9 mouse cellular contexts compared by ENCODE assay signal in the genomic region with DNA sequence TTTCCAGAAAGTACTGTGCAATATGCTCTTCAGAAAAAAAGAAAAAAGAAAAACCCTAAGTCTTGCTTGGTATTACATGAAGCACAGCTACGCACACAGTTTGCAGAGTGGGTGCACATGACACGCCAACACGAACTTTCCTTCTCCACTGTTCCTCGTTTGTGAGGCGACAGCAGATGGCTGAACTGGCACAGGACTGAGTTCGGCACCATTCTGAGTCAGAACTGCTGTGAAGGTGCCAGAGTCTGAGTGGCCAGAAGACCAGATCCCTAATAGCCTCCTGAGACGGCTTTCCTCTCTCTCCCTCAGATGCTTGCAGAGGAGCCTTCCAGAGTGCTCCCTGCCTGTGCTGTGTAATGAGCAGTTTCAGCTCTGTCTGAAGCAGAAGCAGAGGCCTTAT.
DNase-seq lines count a peak whose midpoint lies in the region.
"Had no signal": no experiment of that assay in that cellular context is flagged by ENCODE, and none has a peak within 500 bp of the region (broad histone marks: within the 10 kb centered on the region; RNA-seq: fewer than 3 reads in every experiment).

No protein-coding gene starts in this region.

- peak; percentile 24 for DNase-seq in heart, adult 8-10 months (ENCODE audit: low spot score)
- DNase-seq in heart, postnatal 4 days = no peak
- peak; percentile 88 for DNase-seq in frontal cortex, adult 2 months (ENCODE audit: extremely low spot score in 1 of 2, low spot score in 1 of 2)
- peak; percentile 54 to 85 for DNase-seq in layer of hippocampus, postnatal 14 days (ENCODE audit: low spot score in 2 of 2)
- DNase-seq in right cerebral cortex, postnatal 36 days (ENCODE audit: low spot score in 2 of 2) = peak; percentile 84 to 90
- no peak for DNase-seq in spleen, postnatal 14 days (ENCODE audit: low spot score in 2 of 2)
- no peak for DNase-seq in yolk sac, embryonic 10.5 days (ENCODE audit: low spot score)
- no peak for DNase-seq in thymus, postnatal 4 days
- DNase-seq: adrenal gland, postnatal 36 days had no signal

Comparison
In these comparisons a context has a peak if more than half of its experiments do, and no peak if none do; other contexts are left out.
1. DNase-seq: peak in heart, adult 8-10 months (single experiment), frontal cortex, adult 2 months (2 of 2), layer of hippocampus, postnatal 14 days (2 of 2) and right cerebral cortex, postnatal 36 days (2 of 2); none in heart, postnatal 4 days (single experiment), spleen, postnatal 14 days (0 of 2), yolk sac, embryonic 10.5 days (single experiment) and thymus, postnatal 4 days (single experiment).